Mouse (Mus musculus) heart, postnatal 14 days (tissue): Measurements from ENCODE around the gene Rbl2. TPM values are rescaled to one million over a fixed set of nuclear protein-coding genes. Genes with fewer than 3 reads are reported as not detected.

ENCODE experiments used
- DNase-seq, 2 experiments: peaks; one replicate each; pipeline ENCODE4 v3.0.0; 2021 to 2022
- intact Hi-C: fragments of 180-260 bp; cut with DNase I; formaldehyde crosslinking; loops from one replicate; pipeline ENCODE4 v1.15.1; 2025
- total RNA-seq, 2 experiments: library from RNA; stranded (reverse); gene quantifications; 2 replicates each; pipeline ENCODE4 v1.2.3; 2021

Gene Rbl2
- total RNA-seq, 2 experiments from 2014 or later = 24.6 to 27.9 TPM

DNA sequence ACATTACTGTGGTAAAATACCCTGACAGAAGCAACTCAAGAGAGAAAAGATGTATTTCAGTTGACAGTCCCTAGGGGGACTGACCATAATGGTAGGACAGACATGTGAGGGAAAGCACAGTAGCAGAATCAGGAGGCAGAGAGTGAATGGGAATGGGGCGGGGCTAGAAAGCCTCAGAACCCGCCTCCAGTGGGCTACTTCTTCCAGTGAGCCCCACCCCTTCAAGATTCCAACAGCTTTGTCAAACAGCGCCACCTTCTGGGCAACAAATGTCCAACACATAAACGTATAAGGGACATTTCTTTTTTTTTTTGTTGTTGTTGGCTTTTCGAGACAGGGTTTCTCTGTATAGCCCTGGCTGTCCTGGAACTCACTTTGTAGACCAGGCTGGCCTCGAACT lies 84.7 kb downstream of the Rbl2 start:
- DNase-seq = peak in 1 of 2 experiments; percentile 19
- intact Hi-C loops = no loop called here

DNA sequence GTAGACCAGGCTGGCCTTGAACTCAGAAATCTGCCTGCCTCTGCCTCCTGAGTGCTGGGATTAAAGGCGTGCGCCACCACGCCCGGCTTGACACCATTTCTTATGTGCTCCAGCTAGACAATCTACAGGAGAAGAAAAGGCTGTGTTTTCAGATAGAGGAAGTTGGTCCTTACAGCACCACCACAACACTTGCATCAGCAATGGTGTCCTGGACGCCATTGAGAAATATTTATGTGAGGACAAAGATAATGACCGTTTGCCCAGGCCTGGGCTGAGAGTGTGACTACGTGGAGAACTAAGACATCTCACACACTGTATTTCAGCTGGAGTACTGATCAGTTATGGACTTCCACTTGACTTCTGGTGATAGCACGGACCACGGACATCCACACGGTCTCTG lies 88.8 kb downstream of the Rbl2 start:
- intact Hi-C loops = no loop called here
- no peak for DNase-seq

DNA sequence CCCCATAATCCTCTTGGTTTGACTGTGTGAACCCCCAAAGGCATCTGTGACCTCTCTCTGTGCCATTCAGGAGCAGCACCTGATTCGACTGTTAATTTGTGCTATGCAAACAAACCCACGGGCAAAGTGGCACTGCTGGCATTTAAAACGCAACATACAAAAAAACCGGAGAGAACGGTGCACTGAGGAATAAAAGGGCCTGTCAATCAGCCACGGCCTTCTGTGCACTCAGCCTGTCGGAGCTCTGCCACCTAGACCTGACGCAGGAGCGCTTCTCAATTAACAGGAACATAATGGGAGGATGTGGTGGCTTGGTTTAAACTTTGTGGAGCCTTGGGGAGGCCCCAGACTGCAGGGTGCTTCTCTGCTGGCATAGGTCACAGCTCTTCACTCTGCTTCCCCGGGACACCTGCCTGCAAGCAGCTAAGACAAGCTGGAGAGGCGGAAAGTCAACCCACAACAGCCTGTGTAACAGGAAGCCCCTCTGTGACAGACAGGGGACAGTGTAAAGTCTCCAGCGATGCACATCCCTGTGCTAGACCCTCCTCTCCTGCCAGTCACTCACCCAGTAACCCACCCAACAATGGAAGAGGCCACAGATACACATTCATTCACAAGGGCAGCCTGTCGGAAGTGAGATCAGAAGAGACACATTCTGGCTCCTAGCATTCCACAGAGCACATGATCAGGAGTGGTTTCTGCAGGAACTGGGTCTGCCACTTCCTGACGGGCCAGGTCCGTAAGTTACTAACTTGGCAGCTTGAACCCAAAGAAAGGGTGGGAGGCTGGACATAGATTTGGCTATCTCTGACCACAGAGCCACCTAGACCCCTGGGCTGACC lies 90.3 kb downstream of the Rbl2 start:
- intact Hi-C loops = no loop called here
- no peak for DNase-seq

DNA sequence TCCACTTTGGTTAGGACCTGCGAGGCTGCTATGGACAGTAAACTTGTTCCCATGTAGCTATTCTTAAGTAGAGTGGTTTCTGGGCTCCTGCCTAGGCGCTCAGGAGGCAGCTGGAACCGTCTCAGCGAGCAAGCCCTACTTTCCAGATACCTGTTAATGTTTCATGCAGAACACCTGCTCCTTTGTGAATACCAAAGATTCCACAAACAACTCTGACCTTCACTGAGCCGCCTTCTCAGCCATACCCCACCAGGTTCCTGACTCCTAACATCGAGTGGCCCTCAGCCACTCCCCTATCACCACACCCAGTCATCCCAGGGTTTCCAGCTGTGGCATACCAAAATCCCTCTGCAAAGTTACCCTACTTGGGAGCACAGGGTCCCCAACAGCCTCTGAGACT lies 100.3 kb downstream of the Rbl2 start:
- intact Hi-C loops = no loop called here
- DNase-seq = no peak

DNA sequence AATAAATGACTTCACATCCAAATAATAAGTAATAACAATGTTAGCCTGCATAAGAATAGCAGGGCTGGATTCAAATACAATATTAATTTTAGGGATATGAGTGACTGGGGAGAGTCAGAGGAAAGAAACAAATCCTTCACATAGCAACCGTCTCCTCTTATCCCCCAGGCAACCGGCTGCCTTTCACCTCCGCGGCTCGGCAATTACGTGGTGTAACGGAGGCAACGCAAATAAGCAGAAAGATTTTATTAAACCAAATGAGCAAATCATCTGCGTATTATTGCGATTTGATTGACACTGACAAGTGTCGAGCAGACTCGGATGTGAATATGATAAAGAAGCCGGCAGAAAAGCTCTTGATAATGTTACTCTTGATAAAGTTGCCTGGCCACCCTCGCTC lies 101.1 kb downstream of the Rbl2 start:
- intact Hi-C loops = no loop called here
- no peak for DNase-seq

DNA sequence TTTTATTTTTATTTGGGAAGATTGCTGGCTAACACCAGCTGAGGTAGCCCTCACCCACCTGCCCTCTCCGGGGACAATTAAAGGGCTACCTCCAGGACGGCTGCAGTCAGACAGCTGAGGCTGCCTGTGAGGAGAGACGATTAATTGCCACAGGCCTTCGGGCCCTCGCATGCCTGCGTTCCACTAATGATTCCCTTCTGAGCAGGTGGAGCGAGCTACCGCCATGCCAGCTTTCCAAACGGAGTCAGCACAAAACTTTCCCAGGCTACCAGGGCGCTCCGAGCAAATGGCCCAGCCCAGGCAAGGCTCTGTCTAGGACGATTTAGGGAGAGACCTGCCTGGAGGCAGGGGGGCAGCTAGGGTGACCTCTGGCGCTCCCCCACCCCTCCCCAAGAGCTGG lies 101.7 kb downstream of the Rbl2 start:
- DNase-seq = no peak
- intact Hi-C loops = no loop called here

Other genes with a start within 250 kb of the Rbl2 start
- 10 to 100 TPM; 60.2 to 66.2 TPM for gene Chd9, start 241.7 kb upstream of the Rbl2 start, total RNA-seq
- 10 to 100 TPM; 40.1 to 42.0 TPM for gene Aktip, start 129.9 kb downstream of the Rbl2 start, total RNA-seq
- 1 to 10 TPM; 3.2 to 3.6 TPM for gene Rpgrip1l, start 243.2 kb downstream of the Rbl2 start, total RNA-seq
- gene Fto, start 243.5 kb downstream of the Rbl2 start, total RNA-seq = 10 to 100 TPM; 68.6 to 70.4 TPM